Mouse (Mus musculus): ENCODE measurements around the gene Cacna1a. TPM values are rescaled to one million over a fixed set of nuclear protein-coding genes. Genes with fewer than 3 reads are reported as not detected.

Cacna1a gene
- polyA plus RNA-seq, 1 experiment, result 10.5 TPM

- no peak for DNase-seq
- TF ChIP-seq CTCF (IDR thresholded peaks at IDR 0.05; ENCODE audit: borderline replicate concordance, control insufficient read depth, extremely low read depth, insufficient read depth, low read length, poor library complexity) (no peak), POLR2A (IDR thresholded peaks at IDR 0.05; ENCODE audit: control insufficient read depth, extremely low read depth, insufficient read depth, low read length, poor library complexity) (no peak)
Measured at GRCm38 (mm10) chr8:84553617-84554016, 165.4 kb downstream of the Cacna1a start.

GRCm38 (mm10) chr8:84554301-84555027 lies 166.2 kb downstream of the Cacna1a start:
- Histone ChIP-seq H3K4me3 (ENCODE audit: control insufficient read depth, insufficient read depth, low read length) (no peak overlapping the region), H3K36me3 (ENCODE audit: control insufficient read depth, insufficient read depth, low read length) (no peaks in the 10 kb centered on the region), H3K27ac (ENCODE audit: control insufficient read depth, insufficient read depth, low read length) (no peak overlapping the region), H3K4me1 (replicated peaks; ENCODE audit: control insufficient read depth, insufficient read depth, low read length) (peaks cover 6% of the 10 kb centered on the region; the same call in 1 of the 2 replicates), H3K27me3 (ENCODE audit: control insufficient read depth, insufficient read depth, low read length) (no peaks in the 10 kb centered on the region; the same call in 1 of the 2 replicates)
- peak; percentile 69 for DNase-seq
- TF ChIP-seq POLR2A (IDR thresholded peaks at IDR 0.05; ENCODE audit: control insufficient read depth, extremely low read depth, insufficient read depth, low read length, poor library complexity) (no peak), CTCF (IDR thresholded peaks at IDR 0.05; ENCODE audit: borderline replicate concordance, control insufficient read depth, extremely low read depth, insufficient read depth, low read length, poor library complexity) (peak; percentile 95)
- WGBS, result 48% methylated on average over 14 of the region's 14 CpGs

More at GRCm38 (mm10) chr8:84553617-84554016, 165.4 kb downstream of the Cacna1a start:
- Histone ChIP-seq H3K4me1 (replicated peaks; ENCODE audit: control insufficient read depth, insufficient read depth, low read length) (no peaks in the 10 kb centered on the region), H3K36me3 (ENCODE audit: control insufficient read depth, insufficient read depth, low read length) (no peaks in the 10 kb centered on the region), H3K27me3 (ENCODE audit: control insufficient read depth, insufficient read depth, low read length) (no peaks in the 10 kb centered on the region; the same call in 1 of the 2 replicates), H3K4me3 (ENCODE audit: control insufficient read depth, insufficient read depth, low read length) (no peak overlapping the region), H3K27ac (ENCODE audit: control insufficient read depth, insufficient read depth, low read length) (no peak overlapping the region)
- 87% methylated on average over 4 of the region's 4 CpGs for WGBS

GRCm38 (mm10) chr8:84555269-84555668 lies 167.0 kb downstream of the Cacna1a start:
- Histone ChIP-seq H3K4me1 (replicated peaks; ENCODE audit: control insufficient read depth, insufficient read depth, low read length) (peaks cover 7% of the 10 kb centered on the region; the same call in 1 of the 2 replicates), H3K4me3 (ENCODE audit: control insufficient read depth, insufficient read depth, low read length) (no peak overlapping the region), H3K27me3 (ENCODE audit: control insufficient read depth, insufficient read depth, low read length) (no peaks in the 10 kb centered on the region; the same call in 1 of the 2 replicates), H3K27ac (ENCODE audit: control insufficient read depth, insufficient read depth, low read length) (no peak overlapping the region), H3K36me3 (ENCODE audit: control insufficient read depth, insufficient read depth, low read length) (no peaks in the 10 kb centered on the region)
- TF ChIP-seq POLR2A (IDR thresholded peaks at IDR 0.05; ENCODE audit: control insufficient read depth, extremely low read depth, insufficient read depth, low read length, poor library complexity) (no peak), CTCF (IDR thresholded peaks at IDR 0.05; ENCODE audit: borderline replicate concordance, control insufficient read depth, extremely low read depth, insufficient read depth, low read length, poor library complexity) (no peak)
- DNase-seq, result no peak
- 62% methylated on average over 7 of the region's 7 CpGs for WGBS

DNA sequence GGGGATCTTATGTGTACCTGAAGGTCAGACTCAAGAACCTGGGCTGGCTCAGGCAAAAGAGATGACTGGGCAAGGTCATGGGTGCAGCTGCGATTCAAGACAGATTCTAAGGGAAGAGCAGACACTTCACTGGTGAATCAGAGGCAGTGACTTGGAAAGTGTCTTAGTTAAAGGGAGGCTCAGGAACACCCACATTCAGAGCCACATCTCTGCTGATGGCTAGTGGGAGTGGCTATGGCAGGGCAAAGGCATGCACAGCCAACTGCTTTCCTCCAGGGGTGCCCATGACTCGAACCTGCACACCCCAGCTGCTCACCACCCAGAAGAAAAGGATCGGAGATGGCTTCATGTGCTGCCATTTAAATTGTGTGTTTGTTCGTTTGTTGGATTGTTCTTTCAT lies 169.7 kb downstream of the Cacna1a start:
- WGBS, result 79% methylated on average over 4 of the region's 4 CpGs
- H3K36me3 ChIP-seq (ENCODE audit: control insufficient read depth, insufficient read depth, low read length), result no peaks in the 10 kb centered on the region
- H3K27me3 ChIP-seq (ENCODE audit: control insufficient read depth, insufficient read depth, low read length), result peaks cover 2% of the 10 kb centered on the region; the same call in 1 of the 2 replicates
- no peak overlapping the region for H3K4me3 ChIP-seq (ENCODE audit: control insufficient read depth, insufficient read depth, low read length)
- no peak overlapping the region for H3K27ac ChIP-seq (ENCODE audit: control insufficient read depth, insufficient read depth, low read length)
- TF ChIP-seq CTCF (IDR thresholded peaks at IDR 0.05; ENCODE audit: borderline replicate concordance, control insufficient read depth, extremely low read depth, insufficient read depth, low read length, poor library complexity) (no peak), POLR2A (IDR thresholded peaks at IDR 0.05; ENCODE audit: control insufficient read depth, extremely low read depth, insufficient read depth, low read length, poor library complexity) (no peak)
- no peak for DNase-seq
- H3K4me1 ChIP-seq (replicated peaks; ENCODE audit: control insufficient read depth, insufficient read depth, low read length), result peaks cover 7% of the 10 kb centered on the region; the same call in 1 of the 2 replicates

DNA sequence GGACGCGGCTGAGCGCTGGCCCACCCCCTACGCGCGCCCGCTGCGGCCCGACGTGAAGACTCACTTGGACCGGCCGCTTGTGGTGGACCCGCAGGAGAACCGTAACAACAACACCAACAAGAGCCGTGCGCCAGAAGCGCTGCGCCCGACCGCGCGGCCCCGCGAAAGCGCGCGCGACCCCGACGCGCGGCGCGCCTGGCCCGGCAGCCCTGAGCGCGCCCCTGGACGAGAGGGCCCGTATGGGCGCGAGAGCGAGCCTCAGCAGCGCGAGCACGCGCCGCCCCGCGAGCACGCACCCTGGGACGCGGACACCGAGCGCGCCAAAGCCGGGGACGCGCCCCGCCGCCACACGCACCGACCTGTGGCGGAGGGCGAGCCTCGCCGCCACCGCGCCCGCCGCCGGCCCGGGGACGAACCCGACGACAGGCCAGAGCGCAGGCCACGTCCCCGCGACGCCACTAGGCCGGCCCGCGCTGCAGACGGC lies 170.9 kb downstream of the Cacna1a start:
- WGBS, result 4% methylated on average over 84 of the region's 84 CpGs
- TF ChIP-seq CTCF (IDR thresholded peaks at IDR 0.05; ENCODE audit: borderline replicate concordance, control insufficient read depth, extremely low read depth, insufficient read depth, low read length, poor library complexity) (no peak), POLR2A (IDR thresholded peaks at IDR 0.05; ENCODE audit: control insufficient read depth, extremely low read depth, insufficient read depth, low read length, poor library complexity) (no peak)
- Histone ChIP-seq H3K36me3 (ENCODE audit: control insufficient read depth, insufficient read depth, low read length) (no peaks in the 10 kb centered on the region), H3K4me1 (replicated peaks; ENCODE audit: control insufficient read depth, insufficient read depth, low read length) (peaks cover 7% of the 10 kb centered on the region; the same call in 1 of the 2 replicates), H3K27me3 (ENCODE audit: control insufficient read depth, insufficient read depth, low read length) (peaks cover 2% of the 10 kb centered on the region; the same call in 1 of the 2 replicates), H3K27ac (ENCODE audit: control insufficient read depth, insufficient read depth, low read length) (no peak overlapping the region), H3K4me3 (ENCODE audit: control insufficient read depth, insufficient read depth, low read length) (no peak overlapping the region)
- DNase-seq, result no peak

DNA sequence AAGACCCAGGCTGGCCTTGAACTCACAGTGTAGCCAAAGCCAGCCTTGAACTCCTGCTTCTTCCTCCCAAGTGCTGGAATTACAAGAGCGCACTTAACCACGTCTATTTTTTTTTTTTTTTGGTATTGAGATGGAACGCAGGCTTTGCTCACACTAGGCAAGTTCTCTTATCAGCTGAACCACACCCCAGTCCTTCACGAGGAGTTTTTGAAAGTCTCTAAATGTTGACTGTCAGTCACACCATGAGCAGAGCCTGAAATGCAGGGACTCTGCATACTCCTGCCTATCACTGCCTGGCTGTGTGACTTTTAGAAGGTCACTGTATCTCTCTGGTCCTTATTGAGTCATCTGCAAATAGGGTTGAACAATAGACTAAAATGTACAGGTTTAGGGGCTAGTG lies 173.5 kb downstream of the Cacna1a start:
- Histone ChIP-seq H3K36me3 (ENCODE audit: control insufficient read depth, insufficient read depth, low read length) (no peaks in the 10 kb centered on the region), H3K27ac (ENCODE audit: control insufficient read depth, insufficient read depth, low read length) (no peak overlapping the region), H3K4me3 (ENCODE audit: control insufficient read depth, insufficient read depth, low read length) (no peak overlapping the region), H3K4me1 (replicated peaks; ENCODE audit: control insufficient read depth, insufficient read depth, low read length) (peaks cover 7% of the 10 kb centered on the region; the same call in 1 of the 2 replicates), H3K27me3 (ENCODE audit: control insufficient read depth, insufficient read depth, low read length) (peaks cover 2% of the 10 kb centered on the region; the same call in 1 of the 2 replicates)
- TF ChIP-seq CTCF (IDR thresholded peaks at IDR 0.05; ENCODE audit: borderline replicate concordance, control insufficient read depth, extremely low read depth, insufficient read depth, low read length, poor library complexity), result no peak
- TF ChIP-seq POLR2A (IDR thresholded peaks at IDR 0.05; ENCODE audit: control insufficient read depth, extremely low read depth, insufficient read depth, low read length, poor library complexity), result no peak
- 71% methylated on average over 4 of the region's 4 CpGs for WGBS
- DNase-seq, result no peak
